Mouse (Mus musculus): ENCODE results near the gene Echs1. TPM values are rescaled to one million over a fixed set of nuclear protein-coding genes. Genes with fewer than 3 reads are reported as not detected.

The Echs1 gene
- polyA plus RNA-seq, 1 experiment = 45.7 TPM

- TF ChIP-seq CTCF (IDR thresholded peaks at IDR 0.05; ENCODE audit: low read depth, low read length) (no peak), POLR2A (IDR thresholded peaks at IDR 0.05; ENCODE audit: borderline replicate concordance, low read depth, low read length) (no peak)
- H3K4me3 ChIP-seq (ENCODE audit: insufficient read depth, low read length) = no peak overlapping the region
- H3K27ac ChIP-seq (ENCODE audit: insufficient read depth, low read depth, low read length) = no peak overlapping the region
- H3K4me1 ChIP-seq (ENCODE audit: control insufficient read depth, insufficient read depth, low read length) = peaks cover 9% of the 10 kb centered on the region
Measured at GRCm38 (mm10) chr7:140121338-140121910, 5.1 kb upstream of the Echs1 start.

- Histone ChIP-seq H3K4me3 (ENCODE audit: insufficient read depth, low read length) (no peak overlapping the region), H3K4me1 (ENCODE audit: control insufficient read depth, insufficient read depth, low read length) (peaks cover 9% of the 10 kb centered on the region), H3K27ac (ENCODE audit: insufficient read depth, low read depth, low read length) (no peak overlapping the region)
- no peak for TF ChIP-seq POLR2A (IDR thresholded peaks at IDR 0.05; ENCODE audit: borderline replicate concordance, low read depth, low read length)
- TF ChIP-seq CTCF (IDR thresholded peaks at IDR 0.05; ENCODE audit: low read depth, low read length) = no peak
Measured at GRCm38 (mm10) chr7:140120484-140120883, 4.2 kb upstream of the Echs1 start.

- TF ChIP-seq CTCF (IDR thresholded peaks at IDR 0.05; ENCODE audit: low read depth, low read length) (no peak), POLR2A (IDR thresholded peaks at IDR 0.05; ENCODE audit: borderline replicate concordance, low read depth, low read length) (no peak)
- H3K4me1 ChIP-seq (ENCODE audit: control insufficient read depth, insufficient read depth, low read length) = peaks cover 24% of the 10 kb centered on the region
- H3K4me3 ChIP-seq (ENCODE audit: insufficient read depth, low read length) = peak within 1 kb of the TSS; percentile 79
- peak within 1 kb of the TSS; percentile 73 for H3K27ac ChIP-seq (ENCODE audit: insufficient read depth, low read depth, low read length)
Measured at GRCm38 (mm10) chr7:140115583-140116328, 520 bp downstream of the Echs1 start, which contains the start of gene Paox. TSS of gene Paox (plus strand) at chr7:140115799.

GRCm38 (mm10) chr7:140111943-140112342 is 4.3 kb downstream of the Echs1 start:
- Histone ChIP-seq H3K4me1 (ENCODE audit: control insufficient read depth, insufficient read depth, low read length) (peaks cover 22% of the 10 kb centered on the region), H3K27ac (ENCODE audit: insufficient read depth, low read depth, low read length) (peak overlapping the region; percentile 53), H3K4me3 (ENCODE audit: insufficient read depth, low read length) (no peak overlapping the region)
- TF ChIP-seq CTCF (IDR thresholded peaks at IDR 0.05; ENCODE audit: low read depth, low read length) (no peak), POLR2A (IDR thresholded peaks at IDR 0.05; ENCODE audit: borderline replicate concordance, low read depth, low read length) (no peak)

- Histone ChIP-seq H3K4me1 (ENCODE audit: control insufficient read depth, insufficient read depth, low read length) (peaks cover 3% of the 10 kb centered on the region; the same call in 1 of the 2 replicates), H3K27ac (ENCODE audit: insufficient read depth, low read depth, low read length) (no peak overlapping the region), H3K4me3 (ENCODE audit: insufficient read depth, low read length) (no peak overlapping the region)
- TF ChIP-seq CTCF (IDR thresholded peaks at IDR 0.05; ENCODE audit: low read depth, low read length) (no peak), POLR2A (IDR thresholded peaks at IDR 0.05; ENCODE audit: borderline replicate concordance, low read depth, low read length) (no peak)
Measured at GRCm38 (mm10) chr7:140104009-140104408, 12.3 kb downstream of the Echs1 start.

- H3K4me3 ChIP-seq (ENCODE audit: insufficient read depth, low read length) = peak within 1 kb of the TSS; percentile 61
- H3K4me1 ChIP-seq (ENCODE audit: control insufficient read depth, insufficient read depth, low read length) = peaks cover 3% of the 10 kb centered on the region; the same call in 1 of the 2 replicates
- no peak within 1 kb of the TSS for H3K27ac ChIP-seq (ENCODE audit: insufficient read depth, low read depth, low read length)
- TF ChIP-seq CTCF (IDR thresholded peaks at IDR 0.05; ENCODE audit: low read depth, low read length) (no peak), POLR2A (IDR thresholded peaks at IDR 0.05; ENCODE audit: borderline replicate concordance, low read depth, low read length) (no peak)
Measured at GRCm38 (mm10) chr7:140101993-140102860, 14.0 kb downstream of the Echs1 start, which contains the start of gene Fuom. TSS of gene Fuom (minus strand) at chr7:140102441.

GRCm38 (mm10) chr7:140101498-140101897 is 14.8 kb downstream of the Echs1 start:
- H3K27ac ChIP-seq (ENCODE audit: insufficient read depth, low read depth, low read length) = no peak overlapping the region
- TF ChIP-seq CTCF (IDR thresholded peaks at IDR 0.05; ENCODE audit: low read depth, low read length) (no peak), POLR2A (IDR thresholded peaks at IDR 0.05; ENCODE audit: borderline replicate concordance, low read depth, low read length) (no peak)
- peaks cover 3% of the 10 kb centered on the region; the same call in 1 of the 2 replicates for H3K4me1 ChIP-seq (ENCODE audit: control insufficient read depth, insufficient read depth, low read length)
- H3K4me3 ChIP-seq (ENCODE audit: insufficient read depth, low read length) = no peak overlapping the region

GRCm38 (mm10) chr7:140098466-140098865 is 17.8 kb downstream of the Echs1 start:
- Histone ChIP-seq H3K4me1 (ENCODE audit: control insufficient read depth, insufficient read depth, low read length) (peaks cover 9% of the 10 kb centered on the region), H3K27ac (ENCODE audit: insufficient read depth, low read depth, low read length) (no peak overlapping the region), H3K4me3 (ENCODE audit: insufficient read depth, low read length) (no peak overlapping the region)
- TF ChIP-seq POLR2A (IDR thresholded peaks at IDR 0.05; ENCODE audit: borderline replicate concordance, low read depth, low read length) = no peak
- TF ChIP-seq CTCF (IDR thresholded peaks at IDR 0.05; ENCODE audit: low read depth, low read length) = no peak

- H3K4me3 ChIP-seq (ENCODE audit: insufficient read depth, low read length) = no peak overlapping the region
- H3K27ac ChIP-seq (ENCODE audit: insufficient read depth, low read depth, low read length) = no peak overlapping the region
- H3K4me1 ChIP-seq (ENCODE audit: control insufficient read depth, insufficient read depth, low read length) = peaks cover 6% of the 10 kb centered on the region
- TF ChIP-seq CTCF (IDR thresholded peaks at IDR 0.05; ENCODE audit: low read depth, low read length) (no peak), POLR2A (IDR thresholded peaks at IDR 0.05; ENCODE audit: borderline replicate concordance, low read depth, low read length) (no peak)
Measured at GRCm38 (mm10) chr7:140096055-140096454, 20.2 kb downstream of the Echs1 start.
